Mouse (Mus musculus): ENCODE data around the gene Plk2.

The Plk2 gene

GRCm38 (mm10) chr13:110406152-110406551 lies 11.3 kb downstream of the Plk2 start:
- no peak for DNase-seq (ENCODE audit: low spot score)

DNA sequence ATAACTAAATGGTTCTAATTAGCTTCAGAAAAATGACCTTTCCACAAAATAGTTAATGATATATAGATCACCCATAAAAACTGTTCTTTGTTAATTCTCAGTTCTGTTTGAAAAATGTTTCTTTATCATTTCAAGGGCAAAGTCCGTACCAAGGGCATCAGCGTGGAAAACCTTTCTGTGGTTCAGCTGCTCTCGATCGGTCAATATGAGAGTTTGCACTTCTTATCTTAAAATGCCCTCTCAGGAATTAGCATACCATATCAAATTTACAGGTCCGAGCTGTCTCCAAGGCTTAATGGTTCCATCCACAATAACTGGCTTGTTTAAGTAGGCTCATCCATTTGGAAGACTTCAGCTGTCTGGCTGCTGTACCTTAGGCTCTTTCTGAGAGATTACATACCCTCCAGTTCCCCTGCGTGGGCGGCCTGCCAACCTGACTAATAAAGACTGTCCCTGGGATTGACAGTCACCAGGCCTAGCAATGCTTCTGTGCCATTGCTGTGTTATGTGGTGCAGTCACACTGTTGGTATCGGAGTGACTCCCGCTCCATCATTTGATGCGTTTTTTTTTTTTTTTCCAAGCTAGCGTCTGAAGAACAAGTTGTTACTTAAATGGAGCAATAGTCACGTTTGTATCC lies 17.8 kb downstream of the Plk2 start:
- DNase-seq (ENCODE audit: low spot score): no peak

DNA sequence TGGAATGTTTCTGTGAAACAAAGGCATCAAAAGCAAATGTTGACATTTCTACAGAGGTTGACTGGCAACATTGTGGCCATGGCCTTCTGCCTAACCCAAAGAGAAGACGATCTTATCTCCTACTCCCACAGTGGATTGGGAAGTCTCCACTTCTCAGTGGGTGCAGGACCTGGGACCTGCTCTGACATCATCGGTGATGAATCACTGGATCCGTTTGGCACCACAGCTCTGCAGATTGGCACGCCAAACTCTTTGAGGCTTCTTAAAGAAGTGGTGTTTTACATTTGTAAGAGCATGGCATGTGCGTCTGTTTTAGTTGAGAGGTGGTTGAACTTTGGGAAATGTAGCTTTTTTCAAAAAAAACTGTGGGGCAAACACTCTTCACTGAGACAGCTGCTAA lies 23.8 kb downstream of the Plk2 start:
- DNase-seq (ENCODE audit: low spot score): no peak

GRCm38 (mm10) chr13:110419640-110420039 lies 24.8 kb downstream of the Plk2 start:
- DNase-seq (ENCODE audit: low spot score): no peak

GRCm38 (mm10) chr13:110422434-110422833 lies 27.6 kb downstream of the Plk2 start:
- DNase-seq (ENCODE audit: low spot score): no peak

DNA sequence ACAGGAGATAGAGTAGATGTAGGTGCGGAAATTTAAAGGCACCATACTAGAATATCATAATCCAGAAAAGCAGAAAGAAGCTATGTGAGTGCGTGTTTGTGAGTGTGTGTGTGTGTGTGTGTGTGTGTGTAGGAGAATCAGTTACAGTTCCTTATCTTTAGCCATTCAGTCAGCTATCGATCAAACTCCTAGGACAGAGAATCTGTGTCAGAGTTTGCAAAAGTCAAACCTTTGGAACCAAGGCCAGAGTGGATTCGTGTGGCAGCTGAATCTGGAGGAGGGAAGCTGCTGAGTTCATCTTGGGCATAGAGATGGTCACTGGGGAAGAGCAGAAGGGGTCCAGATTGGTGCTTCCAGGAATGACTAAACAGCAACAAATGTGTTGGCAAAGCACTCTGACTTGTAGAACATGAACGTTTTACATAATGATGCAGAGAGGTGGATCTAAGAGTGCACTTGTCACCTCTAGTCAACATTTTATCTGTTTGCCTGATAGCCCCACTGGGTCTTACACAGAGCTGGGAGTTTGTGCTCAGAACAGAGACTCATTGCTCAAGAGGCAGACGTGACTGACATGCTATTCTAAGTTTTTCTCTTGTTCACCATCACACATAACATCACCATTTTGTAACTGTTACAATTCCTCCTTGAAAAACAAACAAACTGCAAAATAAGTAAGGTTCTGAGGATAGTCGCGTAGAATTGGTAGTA lies 30.8 kb downstream of the Plk2 start:
- no peak for DNase-seq (ENCODE audit: low spot score)

DNA sequence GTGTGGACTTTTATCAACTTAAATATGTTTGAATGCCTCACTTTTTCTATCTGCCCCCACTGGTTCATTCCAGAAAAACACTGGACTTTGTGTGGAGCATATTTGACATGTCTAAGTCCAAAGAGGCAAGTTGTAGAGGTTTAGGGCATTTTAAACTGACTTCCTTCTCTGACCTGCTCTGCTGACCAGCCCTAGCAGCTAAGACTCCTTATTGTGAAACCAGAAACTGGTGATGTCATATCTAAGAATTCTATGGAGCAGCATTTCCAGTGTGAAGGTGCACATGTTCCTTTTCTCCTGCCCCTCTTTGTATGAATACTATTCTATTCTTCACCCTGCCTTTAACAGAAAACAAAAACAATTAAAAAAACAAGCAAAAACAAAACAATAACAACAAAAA lies 36.5 kb downstream of the Plk2 start:
- no peak for DNase-seq (ENCODE audit: low spot score)

- DNase-seq (ENCODE audit: low spot score): no peak
These were observed 37.3 kb downstream of the Plk2 start for GRCm38 (mm10) chr13:110432062-110432566.

DNA sequence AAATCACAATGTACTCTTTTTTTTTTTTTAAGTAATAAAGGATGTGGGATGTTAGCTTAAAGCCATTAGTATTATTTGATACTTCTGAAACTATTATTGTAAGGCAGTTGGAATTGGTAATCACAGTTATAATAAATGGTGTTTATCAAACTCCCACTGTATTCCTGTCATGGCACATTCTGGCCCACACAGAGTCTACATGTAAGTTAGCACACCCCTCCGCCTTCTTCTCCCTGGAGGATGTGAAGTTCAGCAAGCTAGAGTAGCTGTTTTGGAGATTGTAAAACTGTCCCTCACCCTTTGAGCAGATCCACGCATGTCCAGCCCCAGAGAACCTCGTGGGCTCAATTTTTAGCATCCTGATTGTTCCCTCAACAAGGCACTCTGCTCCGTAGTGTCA lies 37.8 kb downstream of the Plk2 start:
- no peak for DNase-seq (ENCODE audit: low spot score)

- DNase-seq (ENCODE audit: low spot score): no peak
These were observed 41.8 kb downstream of the Plk2 start for GRCm38 (mm10) chr13:110436692-110437091.

- no peak for DNase-seq (ENCODE audit: low spot score)
These were observed 43.8 kb downstream of the Plk2 start for GRCm38 (mm10) chr13:110438624-110439023.

- DNase-seq (ENCODE audit: low spot score): no peak
These were observed 49.5 kb downstream of the Plk2 start for GRCm38 (mm10) chr13:110444335-110444734.

DNA sequence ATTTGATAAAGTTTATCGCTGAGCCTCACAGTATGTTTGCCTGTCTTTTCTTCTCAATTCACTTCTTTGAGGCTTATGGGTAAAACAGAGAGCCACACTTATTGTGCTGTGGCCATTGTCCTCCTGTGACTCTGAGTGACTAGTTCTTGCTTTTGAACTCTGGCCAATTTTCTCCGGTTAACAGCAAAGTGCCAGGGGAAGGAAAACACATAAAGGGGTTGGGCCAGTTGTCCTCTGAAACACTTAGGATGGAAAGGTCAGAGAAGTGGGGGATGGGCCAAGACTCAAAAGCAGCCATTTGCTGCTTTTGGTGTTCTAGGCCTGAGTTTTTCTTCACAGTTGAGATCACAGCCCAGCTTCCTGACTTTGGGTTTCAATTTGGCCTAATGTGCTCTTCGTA lies 50.0 kb downstream of the Plk2 start:
- no peak for DNase-seq (ENCODE audit: low spot score)

DNA sequence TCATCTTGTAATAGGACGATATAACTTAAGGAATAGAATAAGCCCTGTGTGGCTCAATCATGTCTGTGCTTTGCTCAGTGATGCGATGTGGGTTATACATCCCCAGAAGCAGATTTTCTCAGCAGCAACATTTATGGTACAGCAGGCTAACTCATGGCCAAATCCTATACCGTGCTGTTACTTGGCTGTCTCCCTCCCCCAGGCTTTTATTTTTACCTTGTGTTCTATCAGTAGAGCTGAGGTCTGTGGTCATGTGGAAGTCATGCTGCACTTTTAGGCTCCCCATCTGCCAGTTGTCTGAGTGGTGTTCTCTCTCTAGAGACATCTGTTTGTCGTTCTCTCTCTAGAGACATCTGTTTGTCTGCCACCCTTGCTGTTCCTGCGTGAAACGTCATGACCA lies 51.6 kb downstream of the Plk2 start:
- DNase-seq (ENCODE audit: low spot score): no peak

DNA sequence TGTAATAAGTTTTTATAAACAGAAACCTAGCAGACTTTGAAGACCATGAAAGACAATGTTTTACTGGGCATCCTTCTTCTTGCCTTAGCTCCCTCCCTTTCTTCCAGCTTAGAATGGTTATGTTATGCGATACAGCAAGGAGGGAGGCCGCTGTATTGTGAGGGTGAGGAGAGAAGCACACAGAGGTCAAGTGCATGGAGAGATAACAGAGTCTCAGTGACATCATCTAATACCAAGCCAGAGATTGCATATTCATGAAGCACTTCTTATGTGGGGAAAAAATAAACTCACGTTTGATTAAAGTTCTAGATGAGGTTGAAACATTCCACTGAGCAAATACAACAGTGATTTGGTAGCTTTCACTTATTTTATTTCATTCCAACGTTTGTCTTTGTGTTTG lies 55.2 kb downstream of the Plk2 start:
- no peak for DNase-seq (ENCODE audit: low spot score)

Measured in urinary bladder, postnatal 10 days (tissue).